Mouse (Mus musculus) 3T3-L1 (cell line): ENCODE measurements at regions not wholly inside any gene's neighbourhood (a gene's known extent, or its start where the extent isn't known, plus 50 kb on each side); places are given as distances from the start of the nearest gene placed in this dataset.
A peak's percentile ranks its signal among the peaks of the same experiment; 100 is the strongest.

ENCODE experiments used
- DNase-seq: peaks from one replicate; pipeline ENCODE4 v3.0.0-alpha.2; 2015; ENCODE audit warnings: low read depth, low spot score

GRCm38 (mm10) chr10:109486917-109487604 lies 476.3 kb upstream of the Syt1 start:
- DNase-seq, result peak; percentile 36

DNA sequence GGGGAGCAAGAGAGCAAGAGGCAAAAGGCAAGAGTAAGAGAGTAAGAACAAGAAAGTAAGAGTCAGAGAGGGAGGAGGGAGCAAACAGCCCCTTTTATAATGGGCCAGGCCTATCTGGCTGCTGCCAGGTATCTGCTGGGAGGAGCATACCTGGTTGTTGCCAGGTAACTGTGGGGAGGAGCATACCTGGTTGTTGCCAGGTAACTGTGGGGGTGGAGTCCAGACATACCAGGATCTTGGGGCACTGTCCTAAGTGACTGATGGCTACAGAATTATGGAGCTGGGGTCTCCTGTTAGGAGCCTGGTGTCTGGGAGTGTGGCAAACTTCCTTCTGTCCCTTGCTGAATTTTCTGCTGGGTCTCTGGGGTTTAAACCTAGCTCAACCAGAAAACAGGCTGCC lies 469.8 kb upstream of the Syt1 start:
- DNase-seq, result no peak

GRCm38 (mm10) chr10:109479941-109480340 lies 469.2 kb upstream of the Syt1 start:
- no peak for DNase-seq

DNA sequence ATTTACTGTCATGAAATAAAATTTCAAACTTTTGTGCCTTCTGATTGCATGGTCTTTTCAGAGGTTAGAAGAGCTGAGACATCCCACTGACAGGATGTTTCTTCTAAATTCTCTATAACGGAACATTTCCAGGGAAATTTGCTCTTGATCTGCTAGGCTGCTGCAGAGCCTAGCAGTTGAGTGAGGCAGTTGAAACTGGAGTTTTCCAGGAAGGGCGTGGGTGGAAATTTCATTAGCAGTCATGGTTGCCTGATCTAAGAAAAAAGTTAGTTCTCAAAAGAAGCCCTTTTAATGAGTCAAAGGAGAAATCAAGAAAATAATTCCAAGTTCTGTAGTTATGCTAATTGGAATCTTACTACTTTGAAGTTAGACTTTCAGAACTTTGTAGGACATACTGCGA lies 455.7 kb upstream of the Syt1 start:
- no peak for DNase-seq

GRCm38 (mm10) chr10:109431112-109431511 lies 420.3 kb upstream of the Syt1 start:
- no peak for DNase-seq

- no peak for DNase-seq
These were observed 417.1 kb upstream of the Syt1 start for GRCm38 (mm10) chr10:109427878-109428277.

GRCm38 (mm10) chr10:109407011-109407410 lies 396.2 kb upstream of the Syt1 start:
- peak; percentile 5 for DNase-seq

DNA sequence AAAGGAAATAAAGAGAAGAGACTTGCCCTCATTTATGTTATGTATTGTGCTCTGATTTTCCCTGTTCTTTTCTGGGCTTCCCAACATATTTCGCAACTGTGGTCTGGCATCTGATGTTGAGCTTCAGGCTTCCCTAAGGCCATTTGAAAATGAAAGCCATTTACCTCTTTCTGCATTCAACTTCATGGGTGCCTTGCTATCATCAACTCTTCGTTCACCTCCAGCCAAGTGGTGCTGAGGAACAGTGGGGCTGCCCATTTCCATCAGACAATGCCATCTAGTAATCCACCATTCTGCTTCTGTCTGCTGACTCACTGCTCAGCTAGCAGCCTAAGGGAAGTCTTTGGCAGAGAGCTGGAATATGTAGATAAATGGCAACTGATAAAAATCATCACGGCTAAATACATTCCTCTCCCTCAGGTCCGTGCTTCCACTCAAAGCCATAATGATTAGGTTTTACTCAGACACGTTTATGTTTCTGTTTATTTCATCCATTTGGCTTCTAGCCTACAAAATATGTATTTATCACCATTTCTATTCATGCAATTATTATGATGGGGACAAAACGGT lies 394.4 kb upstream of the Syt1 start:
- DNase-seq, result peak; percentile 50

GRCm38 (mm10) chr10:109383758-109384157 lies 373.0 kb upstream of the Syt1 start:
- no peak for DNase-seq

DNA sequence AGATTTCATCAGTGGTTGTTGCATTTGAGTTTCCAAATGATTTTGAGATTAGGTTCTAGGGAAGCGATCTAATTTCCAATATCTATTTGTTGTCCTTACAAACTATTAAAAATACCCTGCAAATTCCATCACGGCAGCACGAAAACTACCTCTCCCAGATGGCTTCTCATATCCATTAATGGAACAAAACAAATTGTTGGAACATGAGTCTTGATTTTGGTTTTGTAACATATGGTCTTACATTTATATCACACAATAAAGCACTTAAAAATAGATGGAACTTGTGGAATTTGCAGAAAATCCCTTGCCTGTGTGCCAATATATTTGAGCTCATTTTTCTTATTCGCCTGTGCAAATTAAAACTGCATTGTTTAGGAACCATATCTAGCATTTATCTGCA lies 368.1 kb upstream of the Syt1 start:
- no peak for DNase-seq

DNA sequence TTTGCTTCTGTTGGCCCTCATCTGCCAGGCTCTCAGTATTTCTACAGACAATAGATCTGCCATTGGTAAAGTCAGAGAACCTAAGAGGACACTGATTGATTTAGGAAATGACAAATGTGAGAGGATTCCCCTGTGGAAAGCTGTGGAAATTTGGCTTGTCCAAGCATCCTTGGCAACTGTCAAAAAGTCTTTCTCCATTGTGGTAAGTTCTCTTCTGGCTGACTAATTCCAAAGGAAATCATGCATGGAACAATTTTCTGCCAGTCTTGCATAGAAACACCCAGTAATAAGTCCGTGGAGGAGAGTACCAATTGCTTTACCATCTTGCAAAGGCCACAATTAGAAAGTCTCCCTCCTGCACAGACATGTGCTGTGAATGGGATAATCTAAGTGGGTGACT lies 349.4 kb upstream of the Syt1 start:
- no peak for DNase-seq

- no peak for DNase-seq
These were observed 348.0 kb upstream of the Syt1 start for GRCm38 (mm10) chr10:109358812-109359211.

- no peak for DNase-seq
These were observed 322.1 kb upstream of the Syt1 start for GRCm38 (mm10) chr10:109332846-109333386.

- no peak for DNase-seq
These were observed 298.5 kb upstream of the Syt1 start for GRCm38 (mm10) chr10:109309286-109309685.

- no peak for DNase-seq
These were observed 289.4 kb upstream of the Syt1 start for GRCm38 (mm10) chr10:109300199-109300598.

- DNase-seq, result no peak
These were observed 289.0 kb upstream of the Syt1 start for GRCm38 (mm10) chr10:109299785-109300184.

DNA sequence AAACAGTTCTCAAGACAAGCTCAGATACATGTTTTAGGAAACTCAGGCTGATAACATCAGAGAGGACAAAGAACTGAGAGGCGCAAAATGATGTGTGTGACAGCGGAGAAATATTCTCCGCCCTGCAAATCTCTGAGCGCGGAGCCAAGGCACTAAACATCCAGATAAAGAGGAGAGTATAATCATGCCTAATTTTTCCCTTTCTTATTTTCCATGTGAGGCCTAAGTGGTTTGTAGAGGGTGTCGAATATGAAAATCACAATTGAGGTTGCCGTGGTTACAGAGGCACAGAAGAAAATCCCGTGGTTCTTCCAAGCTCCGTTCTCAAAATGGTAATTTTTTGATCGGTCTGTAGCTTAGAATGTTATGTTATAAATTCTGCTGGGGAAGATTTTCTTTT lies 272.6 kb upstream of the Syt1 start:
- DNase-seq, result no peak

- DNase-seq, result peak; percentile 70
These were observed 239.0 kb upstream of the Syt1 start for GRCm38 (mm10) chr10:109249781-109250180.

DNA sequence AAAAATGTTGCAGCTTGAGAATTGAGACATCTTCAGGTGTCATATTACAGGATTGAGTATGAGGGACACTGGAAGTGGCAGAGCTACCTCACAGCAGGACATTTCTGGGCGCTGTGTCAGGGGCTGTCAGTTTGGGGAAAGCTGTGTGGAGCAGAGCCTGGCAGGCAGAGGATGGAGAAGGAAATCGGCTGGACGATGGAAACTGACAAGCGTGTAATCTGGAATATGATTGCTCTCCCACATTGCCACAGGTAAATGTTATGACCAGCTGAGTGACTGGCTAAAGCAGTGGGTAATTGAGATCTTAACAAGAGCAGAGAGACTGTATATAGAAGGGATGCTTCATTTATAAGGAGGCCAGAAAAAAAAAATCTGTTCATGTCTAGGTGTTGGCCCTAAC lies 235.5 kb upstream of the Syt1 start:
- DNase-seq, result no peak

GRCm38 (mm10) chr10:109237026-109237425 lies 226.2 kb upstream of the Syt1 start:
- DNase-seq, result no peak

DNA sequence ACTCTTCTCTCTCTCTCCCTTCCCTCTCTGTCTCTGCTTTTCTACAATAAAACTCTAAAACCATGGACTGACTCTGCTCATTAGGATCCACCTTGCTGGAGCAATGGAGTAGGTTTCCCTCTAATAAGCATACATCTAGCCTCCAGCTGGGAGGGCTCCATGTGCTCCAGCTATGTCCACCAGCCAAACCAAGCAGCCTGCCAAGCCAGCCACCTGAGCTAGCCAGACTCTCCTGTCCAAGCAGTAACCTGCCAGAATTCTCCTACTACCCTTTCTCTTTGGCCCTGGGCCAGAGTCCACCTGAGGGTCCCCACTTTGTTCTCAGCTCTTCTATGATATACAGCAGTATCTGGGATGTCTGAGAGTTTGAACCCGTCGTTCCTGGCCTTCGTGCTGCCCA lies 216.2 kb upstream of the Syt1 start:
- no peak for DNase-seq

GRCm38 (mm10) chr10:109188761-109189503 lies 178.2 kb upstream of the Syt1 start:
- no peak for DNase-seq

- no peak for DNase-seq
These were observed 177.5 kb upstream of the Syt1 start for GRCm38 (mm10) chr10:109188252-109188651.
